Mouse (Mus musculus) layer of hippocampus, postnatal 14 days (tissue): ENCODE measurements around the gene Mrps5. TPM values are rescaled to one million over a fixed set of nuclear protein-coding genes. Genes with fewer than 3 reads are reported as not detected.
"Not testable (repeated sequence)": the region's sequence is repeated elsewhere in the genome, so short reads cannot be mapped to it uniquely, and the experiment has no call there.

Experiments
- DNase-seq, 2 experiments: peaks; one replicate each; pipeline ENCODE4 v3.0.0; 2021 to 2022; ENCODE audit warnings: low spot score in 2 of 2, mixed read lengths in 1 of 2
- long read RNA-seq, 2 experiments: library from polyadenylated mRNA; stranded (forward); transcript quantifications; one replicate each; pipeline ENCODE4 v2.0.0; 2021
- total RNA-seq, 2 experiments: library from RNA; stranded (reverse); gene quantifications; 2 replicates each; pipeline ENCODE4 v1.2.3; 2021

The Mrps5 gene
- total RNA-seq = 10 to 100 TPM; 86.9 to 91.8 TPM
- long read RNA-seq, experiment 1, full-length matches to known transcripts = 53 of 64 reads
- long read RNA-seq, experiment 1, partial matches to known transcripts = 5 of 64 reads
- long read RNA-seq, experiment 1, other reads (novel, unspliced or antisense) = 6 of 64 reads
- long read RNA-seq, experiment 2, full-length matches to known transcripts = 85 of 98 reads
- long read RNA-seq, experiment 2, partial matches to known transcripts = 4 of 98 reads
- long read RNA-seq, experiment 2, other reads (novel, unspliced or antisense) = 9 of 98 reads

- peak; percentile 80 to 92 for DNase-seq
These were observed at the start of gene Mrps5, which contains the start of gene Zfp661 for GRCm38 (mm10) chr2:127586694-127587513. Gene Mrps5, plus strand, starts transcription at chr2:127587222. Gene Zfp661, minus strand, starts transcription at chr2:127587094.

- DNase-seq = peak in 1 of 2 experiments; percentile 38
These were observed 49.5 kb upstream of the Mrps5 start for GRCm38 (mm10) chr2:127537548-127537947.

GRCm38 (mm10) chr2:127539494-127539893 lies 47.5 kb upstream of the Mrps5 start:
- no peak for DNase-seq

GRCm38 (mm10) chr2:127541185-127541584 lies 45.8 kb upstream of the Mrps5 start, which contains the start of gene Prom2:
Gene Prom2, minus strand, starts transcription at chr2:127541467.
- DNase-seq = no peak

DNA sequence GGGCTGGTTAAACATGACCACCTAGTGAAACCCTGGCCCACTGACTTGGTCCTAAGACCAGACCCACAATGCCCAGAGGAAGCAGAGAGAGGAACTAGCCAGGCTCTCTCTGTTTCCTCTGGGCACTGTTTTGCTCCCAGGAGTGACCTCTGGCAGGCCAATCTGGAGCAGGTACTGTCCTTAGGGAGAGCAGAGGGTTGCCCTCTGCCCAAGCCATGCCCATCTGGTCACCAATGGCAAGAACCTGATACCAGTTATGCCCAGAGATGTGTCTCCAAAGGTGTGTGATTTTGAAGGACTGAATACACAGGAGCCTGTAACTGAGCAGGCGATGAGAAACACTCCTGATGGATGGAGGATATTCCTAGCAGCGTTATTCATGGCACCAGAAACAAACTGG lies 45.3 kb upstream of the Mrps5 start:
- DNase-seq = no peak

- no peak for DNase-seq
These were observed 38.5 kb upstream of the Mrps5 start for GRCm38 (mm10) chr2:127548342-127549074.

- DNase-seq = no peak
These were observed 37.3 kb upstream of the Mrps5 start for GRCm38 (mm10) chr2:127549711-127550110.

DNA sequence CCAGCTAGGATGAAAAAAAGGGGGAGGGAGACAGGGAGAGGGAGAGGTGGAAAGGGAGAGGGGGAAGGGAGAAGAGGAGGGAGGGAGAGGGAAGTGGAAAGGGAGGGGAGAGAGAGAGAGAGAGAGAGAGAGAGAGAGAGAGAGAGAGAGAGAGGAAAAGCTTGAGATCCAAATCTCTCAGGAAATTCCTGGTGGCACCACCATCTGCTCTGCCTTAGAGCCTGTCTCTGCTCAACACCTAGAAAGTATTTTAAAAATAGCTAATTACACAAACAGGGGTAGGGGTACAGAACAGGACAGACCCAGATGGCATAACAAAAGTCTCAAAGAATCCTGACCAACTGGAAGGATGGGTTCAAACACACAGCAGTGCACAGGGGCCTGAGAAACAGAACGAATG lies 36.6 kb upstream of the Mrps5 start:
- DNase-seq = no peak

DNA sequence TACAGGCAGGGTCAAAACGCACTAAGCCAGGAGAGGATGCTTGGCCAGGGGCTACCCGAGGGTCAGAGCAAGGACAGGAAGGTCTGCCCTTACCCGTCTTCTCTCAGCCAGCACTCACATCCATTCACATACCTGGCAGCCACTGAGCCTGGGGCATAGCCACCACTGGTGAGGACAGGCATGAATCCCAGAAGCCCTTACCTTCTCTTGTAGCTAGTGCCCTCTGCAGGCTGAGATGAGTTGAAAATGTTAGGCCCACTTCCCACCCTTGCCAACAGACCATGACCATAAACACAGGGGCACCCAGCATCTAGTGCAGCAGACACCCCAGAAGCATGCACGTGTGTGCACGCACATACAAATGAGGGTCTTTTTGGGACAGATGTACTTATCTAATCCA lies 35.9 kb upstream of the Mrps5 start:
- peak; percentile 55 to 76 for DNase-seq

- peak; percentile 95 to 97 for DNase-seq
These were observed 27.7 kb upstream of the Mrps5 start for GRCm38 (mm10) chr2:127559070-127559966.

GRCm38 (mm10) chr2:127573322-127573721 lies 13.7 kb upstream of the Mrps5 start:
- no peak for DNase-seq

DNA sequence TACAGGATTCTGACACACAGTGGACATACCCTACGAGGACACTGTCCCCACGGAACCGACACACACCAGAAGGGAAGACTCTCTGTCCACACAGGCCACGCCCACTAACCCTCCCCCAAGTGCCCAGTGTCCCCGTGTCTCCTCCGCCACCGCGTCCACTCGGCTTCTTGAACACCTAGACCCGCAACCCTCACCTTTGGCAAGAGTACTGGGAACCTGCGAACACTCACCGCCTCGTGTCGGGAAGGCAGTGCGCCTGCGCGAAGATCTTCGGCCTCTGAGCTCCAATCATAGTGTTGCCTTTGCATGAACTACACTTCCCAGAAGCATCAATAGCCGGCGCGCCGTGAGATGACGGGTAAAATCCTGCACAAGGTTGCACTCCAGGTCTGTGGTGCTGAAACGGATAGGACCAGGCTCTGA lies 2.6 kb upstream of the Mrps5 start:
- peak; percentile 91 to 96 for DNase-seq

- DNase-seq = no peak
These were observed 457 bp downstream of the Mrps5 start for GRCm38 (mm10) chr2:127587514-127587844.

GRCm38 (mm10) chr2:127588897-127589296 lies 1.9 kb downstream of the Mrps5 start:
- no peak for DNase-seq

DNA sequence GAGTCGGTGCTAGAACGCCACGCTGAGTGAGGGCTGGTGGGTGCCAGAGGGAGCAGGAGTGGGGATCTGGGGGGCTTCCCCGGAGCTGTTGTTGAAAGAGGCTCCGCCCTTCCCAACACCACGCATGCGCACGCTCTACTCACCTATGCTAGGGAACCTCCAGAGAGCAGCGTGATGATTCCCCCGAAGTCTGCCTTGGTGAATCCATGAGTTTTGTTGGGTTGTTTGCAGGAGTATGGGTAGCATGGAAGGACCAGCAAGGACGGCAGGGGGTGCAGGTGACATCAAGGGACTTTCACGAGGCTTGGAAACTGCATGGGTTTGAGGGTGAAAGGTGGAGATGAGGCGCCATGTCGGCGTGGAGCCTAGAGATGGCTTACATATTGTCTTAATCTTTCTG lies 3.2 kb downstream of the Mrps5 start:
- DNase-seq = no peak

GRCm38 (mm10) chr2:127590840-127591239 lies 3.8 kb downstream of the Mrps5 start:
- no peak for DNase-seq

DNA sequence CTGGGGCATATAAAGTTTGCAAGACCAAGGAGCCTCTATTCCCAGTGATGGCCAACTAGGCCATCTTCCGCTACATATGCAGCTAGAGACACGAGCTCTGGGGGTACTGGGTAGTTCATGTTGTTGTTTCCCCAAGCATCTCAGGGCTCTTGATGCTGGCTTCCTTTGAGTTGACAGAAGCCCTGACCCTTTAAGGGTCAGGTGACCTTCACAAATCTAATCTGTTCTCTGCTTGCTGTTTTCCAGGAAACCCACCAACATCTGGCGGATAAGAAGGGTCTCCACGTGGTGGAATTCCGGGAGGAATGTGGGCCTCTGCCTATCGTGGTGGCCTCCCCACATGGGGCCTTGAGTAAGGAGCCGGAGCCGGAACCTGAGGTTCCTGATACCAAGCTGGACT lies 16.4 kb downstream of the Mrps5 start:
- DNase-seq = not testable (repeated sequence)

DNA sequence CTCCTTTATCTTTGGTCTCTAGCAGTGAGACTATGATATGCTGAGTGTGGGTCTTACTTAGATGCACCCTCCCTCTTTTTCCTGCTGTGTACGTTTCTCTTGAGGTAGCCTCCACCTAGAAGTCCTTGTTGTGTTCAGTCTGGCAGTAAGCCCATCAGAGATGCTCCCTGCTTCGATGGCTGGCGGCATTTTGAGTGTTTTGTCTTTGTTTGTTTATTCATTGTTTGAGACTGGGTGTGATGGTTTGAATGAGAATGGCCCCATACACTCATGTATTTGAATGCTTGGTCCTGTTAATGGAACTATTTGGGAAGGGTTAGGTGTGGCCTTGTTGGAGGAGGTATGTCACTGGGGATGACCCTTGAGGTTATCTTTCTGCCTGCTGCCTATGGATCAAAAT lies 18.2 kb downstream of the Mrps5 start:
- no peak for DNase-seq

- peak in 1 of 2 experiments; percentile 64 for DNase-seq
These were observed 21.2 kb downstream of the Mrps5 start for GRCm38 (mm10) chr2:127608234-127608633.

- DNase-seq = no peak
These were observed 22.0 kb downstream of the Mrps5 start for GRCm38 (mm10) chr2:127608986-127609385.

DNA sequence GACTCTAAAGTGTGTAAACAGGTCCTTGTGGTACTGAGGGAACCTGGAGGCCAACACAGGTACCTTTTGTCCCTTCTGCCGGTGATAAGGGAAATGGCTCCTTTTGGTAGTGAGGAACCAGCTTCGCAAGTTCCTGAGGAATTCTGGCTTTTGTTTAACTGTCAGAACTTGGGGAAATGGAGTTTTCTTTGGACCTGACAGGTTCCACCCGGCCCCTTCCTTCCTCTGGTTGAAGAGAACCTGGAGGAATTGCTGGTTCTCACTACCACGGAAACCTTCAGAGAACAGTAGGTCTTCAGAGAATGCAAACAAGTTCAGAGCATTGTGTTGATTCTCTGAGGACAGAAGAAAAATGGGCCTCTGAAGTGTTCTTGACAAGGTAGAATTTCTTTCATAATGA lies 24.4 kb downstream of the Mrps5 start:
- no peak for DNase-seq
